Mouse (Mus musculus) intestine, embryonic 14.5 days (tissue): ENCODE results near the gene 1110004F10Rik. TPM values are rescaled to one million over a fixed set of nuclear protein-coding genes. Genes with fewer than 3 reads are reported as not detected.

Source experiments
- ATAC-seq: fragments of 200-750 bp; cut with Nextera tagmentation; replicated peaks from 2 replicates; pipeline ENCODE4 v1.8.0; 2017; ENCODE audit warnings: low read depth, moderate number of reproducible peaks, moderate TSS enrichment, moderate library complexity; ENCODE audit not compliant: low FRiP score, low TSS enrichment
- DNase-seq: peaks from one replicate; pipeline ENCODE4 v3.0.0-alpha.2; 2018; ENCODE audit warnings: low spot score
- H3K27ac ChIP-seq: fragments of 300-500 bp; sonication (generic); 2 replicates; pipeline ENCODE4 v1.5.1; 2014; ENCODE audit warnings: low read depth, mild to moderate bottlenecking, control low read depth
- H3K27me3 ChIP-seq: fragments of 300-500 bp; sonication (generic); replicated peaks from 2 replicates; pipeline ENCODE4 v1.6.1; 2014; ENCODE audit warnings: low read length, control low read depth; ENCODE audit not compliant: control insufficient read depth, insufficient read depth
- H3K36me3 ChIP-seq: fragments of 300-500 bp; sonication (generic); 2 replicates; pipeline ENCODE4 v1.6.1; 2014; ENCODE audit warnings: low read length, control low read depth; ENCODE audit not compliant: control insufficient read depth, insufficient read depth
- H3K4me1 ChIP-seq: fragments of 300-500 bp; sonication (generic); replicated peaks from 2 replicates; pipeline ENCODE4 v1.6.1; 2014; ENCODE audit warnings: low read length, control low read depth, mixed read lengths; ENCODE audit not compliant: control insufficient read depth, insufficient read depth
- H3K4me2 ChIP-seq: fragments of 300-500 bp; sonication (generic); 2 replicates; pipeline ENCODE4 v1.6.1; 2014; ENCODE audit warnings: low read length
- H3K4me3 ChIP-seq: fragments of 300-500 bp; sonication (generic); 2 replicates; pipeline ENCODE4 v1.5.1; 2014; ENCODE audit warnings: low read depth, low read length, control low read depth, mixed read lengths
- H3K9ac ChIP-seq: fragments of 300-500 bp; sonication (generic); 2 replicates; pipeline ENCODE4 v1.6.1; 2014; ENCODE audit warnings: mild to moderate bottlenecking, low read length
- H3K9me3 ChIP-seq: fragments of 300-500 bp; sonication (generic); 2 replicates; pipeline ENCODE4 v1.6.1; 2016; ENCODE audit warnings: low read length, control low read depth; ENCODE audit not compliant: control insufficient read depth
- WGBS: fragments of 180-500 bp; shearing (Covaris S2); extraction: QIAGEN DNeasy Blood & Tissue Kit; methylation state at CpG from one replicate; pipeline ENCODE4 v1.1.7; 2014; 5-methylcytosine and 5-hydroxymethylcytosine counted together
- polyA plus RNA-seq: library from polyadenylated mRNA; unstranded; fragments of >200 nt; fragmentation: Nextera tagmentation; extraction: Ambion mirVana; gene quantifications from 2 replicates; pipeline ENCODE4 v1.2.1, GENCODE M21; 2014

1110004F10Rik gene
- polyA plus RNA-seq, 1 experiment from 2014 or later, result 252 TPM

GRCm38 (mm10) chr7:116137671-116138070 lies 98.5 kb downstream of the 1110004F10Rik start:
- Histone ChIP-seq H3K4me1 (no peaks in the 10 kb centered on the region), H3K27ac (no peak overlapping the region), H3K27me3 (no peaks in the 10 kb centered on the region), H3K9me3 (no peaks in the 10 kb centered on the region), H3K9ac (no peak overlapping the region), H3K4me2 (no peak overlapping the region), H3K36me3 (no peaks in the 10 kb centered on the region), H3K4me3 (no peak overlapping the region)
- DNase-seq (no peak), ATAC-seq (no peak)
- 71% methylated on average over 3 of the region's 3 CpGs for WGBS

GRCm38 (mm10) chr7:116145030-116145429 lies 105.8 kb downstream of the 1110004F10Rik start:
- no peak overlapping the region for H3K9ac ChIP-seq
- no peaks in the 10 kb centered on the region; the same call in 1 of the 2 replicates for H3K36me3 ChIP-seq
- no peak overlapping the region for H3K4me2 ChIP-seq
- ATAC-seq (no peak), DNase-seq (no peak)
- 76% methylated on average over 6 of the region's 6 CpGs for whole genome bisulfite sequencing
- no peaks in the 10 kb centered on the region for H3K27me3 ChIP-seq
- H3K4me3 ChIP-seq, result no peak overlapping the region
- H3K27ac ChIP-seq, result no peak overlapping the region
- H3K4me1 ChIP-seq, result no peaks in the 10 kb centered on the region
- no peaks in the 10 kb centered on the region for H3K9me3 ChIP-seq

GRCm38 (mm10) chr7:116147114-116147513 lies 107.9 kb downstream of the 1110004F10Rik start:
- Histone ChIP-seq H3K27ac (no peak overlapping the region), H3K4me1 (no peaks in the 10 kb centered on the region), H3K9me3 (no peaks in the 10 kb centered on the region), H3K36me3 (no peaks in the 10 kb centered on the region; the same call in 1 of the 2 replicates), H3K4me3 (no peak overlapping the region), H3K4me2 (no peak overlapping the region), H3K9ac (no peak overlapping the region), H3K27me3 (no peaks in the 10 kb centered on the region)
- ATAC-seq (no peak), DNase-seq (no peak)
- 88% methylated on average over 2 of the region's 2 CpGs for WGBS

- Histone ChIP-seq H3K27me3 (no peaks in the 10 kb centered on the region), H3K36me3 (peaks cover 4% of the 10 kb centered on the region; the same call in 1 of the 2 replicates), H3K27ac (no peak overlapping the region), H3K4me3 (no peak overlapping the region), H3K9ac (no peak overlapping the region), H3K4me2 (no peak overlapping the region), H3K4me1 (no peaks in the 10 kb centered on the region), H3K9me3 (no peaks in the 10 kb centered on the region)
- 65% methylated on average over 4 of the region's 4 CpGs for WGBS
- ATAC-seq (no peak), DNase-seq (no peak)
Observed at GRCm38 (mm10) chr7:116149568-116149967, 110.4 kb downstream of the 1110004F10Rik start.

- H3K27ac ChIP-seq, result no peak overlapping the region
- ATAC-seq (no peak), DNase-seq (no peak)
- WGBS, result 64% methylated on average over 2 of the region's 2 CpGs
- H3K9ac ChIP-seq, result no peak overlapping the region
- 0 out of 2 replicates have a peak, but pooled peaks cover 4% of the 10 kb centered on the region for H3K36me3 ChIP-seq
- H3K4me3 ChIP-seq, result no peak overlapping the region
- no peak overlapping the region for H3K4me2 ChIP-seq
- no peaks in the 10 kb centered on the region for H3K9me3 ChIP-seq
- no peaks in the 10 kb centered on the region for H3K4me1 ChIP-seq
- H3K27me3 ChIP-seq, result no peaks in the 10 kb centered on the region
Observed at GRCm38 (mm10) chr7:116153781-116154368, 114.7 kb downstream of the 1110004F10Rik start.

Other genes with a start within 250 kb of the 1110004F10Rik start
- 33.0 and 34.8 TPM in 2 replicates for gene Sox6, start 601 bp upstream of the 1110004F10Rik start, polyA plus RNA-seq
- gene Gm4353, start 45.2 kb downstream of the 1110004F10Rik start, polyA plus RNA-seq, result 0.58 and 0.91 TPM in 2 replicates